Mouse (Mus musculus): Measurements from ENCODE around the gene Hsd11b1.
"Not testable (repeated sequence)": the region's sequence is repeated elsewhere in the genome, so short reads cannot be mapped to it uniquely, and the experiment has no call there.

Gene Hsd11b1

DNA sequence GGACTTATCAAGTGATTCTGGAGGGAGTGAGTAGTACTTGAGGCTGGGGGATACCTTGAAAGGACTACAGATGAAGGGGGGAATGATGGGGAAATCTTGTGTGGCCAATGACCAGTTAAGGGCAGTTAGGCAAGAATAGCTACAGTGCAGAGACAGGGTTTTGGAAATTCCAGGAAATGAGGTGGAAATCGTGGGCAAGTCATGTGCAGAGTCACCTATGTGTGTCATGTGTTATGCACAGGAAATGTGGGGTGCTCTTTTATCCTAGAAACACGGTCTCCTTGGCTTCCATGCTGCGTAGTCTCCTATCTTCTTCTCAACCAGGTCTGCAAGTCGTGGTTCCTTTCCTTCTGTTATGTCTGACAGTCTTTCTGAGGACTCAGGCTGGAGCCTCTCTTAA, 15.6 kb upstream of the Hsd11b1 start:
- DNase-seq (ENCODE audit: low read depth, low spot score): no peak

DNA sequence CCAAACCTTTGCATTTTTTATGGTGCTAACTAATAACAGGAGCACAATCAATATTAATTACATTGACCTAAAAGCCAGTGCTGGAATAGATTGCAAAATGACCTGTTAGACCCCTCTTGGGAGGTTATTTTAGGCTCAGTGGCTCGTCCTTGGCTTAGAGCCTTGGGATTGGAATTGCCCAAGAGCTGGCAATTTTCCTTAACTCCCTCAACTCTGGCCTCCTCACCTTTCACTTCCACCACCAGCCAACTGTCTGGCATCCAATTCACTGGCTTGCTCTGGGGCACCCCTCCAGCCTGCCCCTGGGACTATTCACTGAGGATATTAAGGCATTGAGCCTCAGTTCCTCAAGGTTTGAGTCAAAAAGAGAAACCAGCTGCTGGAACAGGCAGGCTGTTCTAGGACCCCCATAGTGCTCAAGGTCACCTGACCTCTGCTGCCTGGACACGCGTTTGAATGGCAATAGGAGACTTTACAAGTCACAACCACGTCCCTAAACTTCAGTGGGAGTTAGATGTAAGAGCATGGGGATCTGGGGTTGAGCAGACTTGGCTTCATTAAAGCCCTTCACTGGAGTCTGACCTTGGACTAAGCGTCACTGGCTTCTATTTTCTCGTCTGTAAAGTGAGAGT, 14.7 kb upstream of the Hsd11b1 start:
- DNase-seq (ENCODE audit: low read depth, low spot score): peak; percentile 37

DNA sequence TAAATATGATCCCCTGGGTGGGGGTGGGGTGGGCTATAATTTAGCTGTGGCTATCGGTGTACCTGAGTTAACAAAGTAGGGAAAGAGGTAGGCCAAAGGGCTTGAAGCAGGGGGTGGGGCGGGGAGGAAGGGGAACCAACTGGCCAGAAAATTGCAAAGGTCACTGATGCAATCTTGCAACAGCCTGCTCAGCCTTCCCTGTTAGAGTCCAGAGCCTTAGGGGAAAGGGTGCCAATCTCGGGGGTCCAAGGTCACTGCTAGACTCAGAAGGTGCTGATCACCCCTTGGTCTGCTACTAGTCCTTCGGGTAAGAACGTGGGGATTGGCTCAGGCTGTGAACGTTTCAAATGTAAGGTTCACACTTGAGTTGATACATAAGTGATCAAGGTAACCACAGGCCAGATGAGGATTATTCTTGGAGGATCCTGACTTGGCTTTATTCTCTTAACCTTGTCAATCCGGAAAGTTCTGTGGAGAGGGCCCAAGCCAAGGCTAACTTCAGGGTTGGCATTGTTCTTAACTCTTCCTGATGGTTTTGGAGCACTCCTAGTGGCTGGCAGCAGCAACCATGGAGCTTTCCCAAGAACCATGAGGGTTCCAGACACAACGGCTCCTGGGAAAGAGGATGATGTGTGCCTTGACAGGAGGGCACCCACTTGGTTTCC, 10.7 kb upstream of the Hsd11b1 start:
- no peak for DNase-seq (ENCODE audit: low read depth, low spot score)

DNA sequence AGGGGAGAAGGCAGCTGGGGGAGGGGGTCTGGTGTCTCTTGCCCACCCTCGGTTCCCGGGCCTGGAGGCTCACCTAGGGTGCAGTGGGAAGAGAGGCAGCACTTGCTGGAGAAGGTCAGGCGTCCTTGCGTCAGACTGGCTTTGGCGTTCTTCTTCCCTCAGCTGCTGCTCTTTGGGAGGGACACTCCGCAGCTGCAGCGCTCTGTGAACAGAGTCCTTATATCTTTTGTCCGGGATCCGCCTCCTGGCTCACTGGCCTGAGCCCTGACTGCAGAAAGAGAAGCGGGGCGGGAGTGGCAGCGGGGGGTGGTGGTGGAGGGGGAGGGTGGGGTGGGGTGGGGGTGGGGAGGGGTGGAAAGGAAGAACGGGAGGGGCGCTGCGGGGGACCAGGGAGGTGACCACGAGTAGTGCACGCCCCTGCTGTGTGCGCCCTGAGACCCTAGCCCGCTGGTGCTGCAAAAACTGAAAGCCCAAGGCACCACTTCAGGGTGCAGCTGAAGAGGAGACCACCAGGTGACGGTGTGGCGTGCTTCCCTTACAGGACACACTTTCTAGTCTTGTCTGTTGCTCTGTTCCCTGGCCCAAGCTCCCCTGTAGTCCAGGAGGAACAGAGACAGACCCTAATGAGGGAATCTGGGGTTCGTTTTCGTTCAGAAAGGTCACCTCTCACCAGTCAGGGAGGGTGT, 9.2 kb upstream of the Hsd11b1 start, which contains the start of gene G0s2:
Gene G0s2, minus strand, starts transcription at position 302 of the 686 bp plus-strand sequence.
- DNase-seq (ENCODE audit: low read depth, low spot score): peak; percentile 87

DNA sequence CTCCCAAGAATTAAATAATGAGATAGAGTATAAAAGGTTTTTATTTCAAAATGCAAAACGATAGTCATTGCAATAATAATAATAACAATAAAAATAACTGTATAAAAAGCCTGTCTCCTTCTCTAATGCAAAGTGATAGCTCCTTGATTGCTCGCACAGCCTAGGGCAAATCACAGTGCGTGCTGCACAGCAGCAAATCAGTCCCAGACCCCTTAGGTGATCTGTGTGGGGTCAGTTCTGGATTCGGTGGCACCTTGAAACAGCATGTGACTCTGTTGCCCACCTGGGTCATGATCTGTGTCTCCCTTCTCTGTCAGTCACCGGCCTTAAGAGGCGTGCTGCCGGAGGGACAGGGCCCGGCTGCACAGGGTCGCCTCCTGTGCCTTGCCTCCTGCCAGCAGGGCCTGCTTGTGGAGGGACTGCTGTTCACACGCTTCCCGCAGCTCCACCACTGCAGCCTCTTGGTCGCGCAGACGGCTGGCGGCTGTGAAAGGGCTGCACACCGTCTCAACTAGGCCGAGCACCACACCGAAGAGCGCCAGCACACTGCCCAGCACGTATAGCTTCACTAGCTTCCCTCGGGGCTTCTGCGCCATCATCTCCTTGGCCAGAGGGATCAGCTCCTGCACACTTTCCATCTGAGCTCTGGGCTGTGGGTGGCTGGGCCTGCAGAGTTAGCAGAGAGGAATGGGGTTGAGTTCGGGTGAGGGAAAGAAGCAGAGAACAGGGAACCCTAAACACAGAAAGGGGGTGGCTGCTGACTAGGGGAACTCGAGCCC, 8.5 kb upstream of the Hsd11b1 start:
- peak; percentile 60 for DNase-seq (ENCODE audit: low read depth, low spot score)

DNA sequence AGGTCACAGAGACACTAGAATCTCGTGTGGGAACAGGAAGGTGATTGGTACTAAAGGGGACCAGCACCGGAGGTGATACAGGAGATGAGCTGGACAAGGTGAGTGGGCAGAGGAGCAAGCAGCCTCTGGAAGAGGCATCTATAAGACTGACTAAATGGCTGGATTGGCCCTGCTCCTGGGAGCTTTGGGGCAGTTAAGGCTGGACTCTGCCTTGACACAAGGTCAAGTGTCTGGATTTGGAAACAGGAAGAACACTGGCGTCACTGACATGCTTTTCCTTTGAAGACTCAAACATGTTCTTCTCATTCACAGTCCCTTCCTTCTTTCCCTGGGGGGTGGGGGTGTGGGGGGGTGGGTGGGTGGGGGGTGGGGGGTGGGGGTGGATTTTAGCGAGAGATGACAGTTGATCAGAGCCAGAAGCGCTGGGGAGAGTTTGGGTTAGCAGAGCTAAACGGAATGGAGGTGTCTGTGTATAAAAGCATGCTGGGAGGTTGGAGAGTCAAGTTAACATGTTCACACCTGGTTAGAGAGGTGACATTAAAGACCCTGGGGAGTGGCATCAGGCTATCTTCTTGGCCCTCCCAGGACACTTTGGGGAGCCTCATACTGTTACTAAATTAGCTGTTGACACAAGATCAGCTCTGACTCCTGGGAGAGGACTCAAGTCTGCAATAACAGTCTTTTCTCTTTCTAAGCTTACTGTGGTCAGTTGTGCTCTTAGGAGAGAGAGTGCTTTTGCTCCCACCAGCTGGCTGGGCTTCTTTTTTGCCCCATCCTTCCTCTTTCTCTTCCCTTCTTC, 7.3 kb upstream of the Hsd11b1 start:
- DNase-seq (ENCODE audit: low read depth, low spot score): no peak

DNA sequence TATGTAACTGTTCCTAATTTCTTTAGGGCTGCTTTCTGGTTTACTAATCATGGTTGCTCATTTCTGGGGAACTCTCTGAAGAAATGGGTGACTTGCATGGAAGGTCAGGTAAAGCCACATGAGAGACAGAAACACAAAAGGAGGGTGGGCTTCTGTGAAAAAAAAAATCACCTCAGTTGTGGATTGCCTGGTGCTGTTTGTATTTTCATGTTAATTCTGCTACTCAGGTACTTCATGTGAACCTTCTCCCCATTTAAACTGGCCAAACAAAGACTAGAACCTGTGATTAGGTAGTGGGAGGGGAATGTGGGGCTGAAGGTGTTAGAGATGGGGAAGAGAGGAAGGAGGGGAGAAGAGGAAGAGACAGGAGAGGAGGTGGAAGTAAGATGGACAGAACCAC, 1.9 kb upstream of the Hsd11b1 start:
- DNase-seq (ENCODE audit: low read depth, low spot score): no peak

DNA sequence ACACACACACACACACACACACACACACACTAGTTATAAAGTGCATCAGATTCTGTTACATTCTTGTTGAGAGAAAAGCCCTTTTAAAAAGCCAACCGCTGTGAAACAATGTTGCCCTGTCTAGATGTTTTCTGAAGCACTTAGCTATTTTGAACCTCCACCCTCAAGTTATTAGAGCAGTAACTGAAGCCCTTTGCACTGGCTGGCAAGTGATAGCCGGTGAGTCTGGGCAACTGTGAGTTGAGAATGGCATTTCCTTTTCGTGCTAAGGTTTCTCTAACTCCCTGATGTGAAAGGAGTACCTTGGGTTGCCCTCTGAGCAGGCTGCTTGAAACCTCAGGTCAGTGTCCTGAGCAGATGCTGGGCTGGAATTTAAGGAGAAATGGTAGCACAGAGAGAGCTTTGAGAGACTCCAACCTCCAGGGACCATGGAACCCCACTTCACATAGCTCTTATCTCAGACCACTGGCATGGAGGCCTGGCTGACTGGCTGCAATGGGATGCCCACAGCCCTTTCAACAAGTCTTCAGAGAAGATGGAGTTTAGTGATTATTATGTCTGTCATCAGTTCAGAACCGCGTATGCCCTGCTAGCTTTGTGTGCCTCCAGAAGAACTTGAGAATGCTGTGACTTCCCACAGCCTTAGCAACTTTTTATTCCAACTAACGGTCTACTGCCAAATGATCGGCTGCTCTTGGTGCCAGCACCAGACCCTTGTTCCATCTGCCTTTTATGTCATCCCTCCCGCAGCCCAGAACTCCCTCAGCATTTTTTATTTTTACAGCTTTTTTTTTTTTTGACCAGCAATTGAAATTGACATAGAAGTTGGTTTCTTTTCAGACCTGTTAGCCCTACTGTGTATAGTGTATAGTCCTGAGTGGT, 608 bp downstream of the Hsd11b1 start:
- no peak for DNase-seq (ENCODE audit: low read depth, low spot score)

DNA sequence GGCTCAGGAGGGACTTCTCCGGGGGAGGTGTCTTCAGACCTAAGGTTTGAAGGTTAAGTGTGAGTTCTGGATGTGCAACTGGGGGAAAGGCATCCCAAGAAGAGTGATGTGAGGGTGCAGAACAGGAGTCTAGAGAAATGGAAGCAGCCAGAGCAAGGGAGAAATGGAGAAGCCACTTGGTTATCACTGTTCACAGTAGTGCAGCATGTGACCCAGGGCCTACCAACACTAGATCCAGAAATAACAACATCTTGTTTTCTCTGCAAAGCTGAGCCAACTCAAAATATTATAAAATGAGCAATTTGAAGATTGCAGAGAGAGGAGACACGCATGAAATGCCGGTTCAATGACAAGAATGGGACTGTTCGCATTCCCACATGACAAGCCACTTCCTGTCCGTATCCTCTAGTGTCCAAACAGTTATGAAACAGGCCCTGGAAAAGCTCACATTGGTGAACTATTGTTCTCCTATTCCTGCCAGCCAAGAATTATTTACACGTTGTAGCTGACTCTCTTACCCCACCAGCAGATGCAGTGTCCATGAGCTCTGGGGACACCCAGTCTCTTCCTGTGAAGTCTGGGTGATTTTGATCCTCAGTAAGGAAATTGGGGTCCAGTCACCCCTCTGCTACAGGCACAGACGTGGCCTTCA, 1.9 kb downstream of the Hsd11b1 start:
- no peak for DNase-seq (ENCODE audit: low read depth, low spot score)

DNA sequence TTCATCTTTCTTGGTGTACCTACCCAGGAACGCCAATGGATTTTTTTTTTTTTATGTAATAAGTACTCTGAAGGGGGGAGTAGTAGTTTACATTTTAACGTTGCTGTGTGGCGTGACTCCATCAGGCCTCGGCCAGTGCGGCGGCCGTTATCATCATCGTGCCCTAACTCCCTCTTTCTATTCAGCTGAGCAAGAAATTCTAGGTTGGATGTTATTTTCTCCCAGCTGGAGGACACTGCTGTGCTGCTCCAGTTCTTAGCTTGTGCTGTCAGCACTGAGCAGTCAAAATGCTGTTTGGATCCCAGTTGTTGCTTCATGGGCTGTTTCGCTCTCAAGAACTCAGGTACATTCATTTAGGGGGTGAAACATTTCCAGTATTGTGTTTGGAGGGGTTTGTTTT, 4.3 kb downstream of the Hsd11b1 start:
- no peak for DNase-seq (ENCODE audit: low read depth, low spot score)

DNA sequence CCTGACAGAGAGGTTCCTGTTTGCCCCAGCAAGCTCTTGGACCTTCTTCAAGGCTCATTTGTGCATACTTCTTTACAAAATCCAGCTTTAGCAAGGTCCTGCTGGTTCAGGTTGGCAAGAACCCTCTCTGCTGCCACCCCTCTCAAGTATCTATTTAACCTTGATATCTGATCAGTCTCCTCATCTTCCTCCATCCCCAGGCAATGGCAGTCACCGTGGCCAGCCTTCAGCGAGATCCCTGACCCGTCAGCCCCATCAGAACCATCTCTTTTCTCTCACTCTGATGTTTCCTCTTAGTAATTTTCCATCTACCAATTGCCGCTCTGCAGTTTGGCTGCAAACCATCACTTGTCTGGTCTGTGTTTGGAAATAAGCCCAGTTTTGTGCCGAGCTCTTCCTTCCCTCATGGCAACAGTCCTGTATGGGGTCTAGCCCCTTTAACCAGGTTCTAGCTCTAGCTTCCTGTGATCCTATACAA, 7.2 kb downstream of the Hsd11b1 start:
- DNase-seq (ENCODE audit: low read depth, low spot score): no peak

DNA sequence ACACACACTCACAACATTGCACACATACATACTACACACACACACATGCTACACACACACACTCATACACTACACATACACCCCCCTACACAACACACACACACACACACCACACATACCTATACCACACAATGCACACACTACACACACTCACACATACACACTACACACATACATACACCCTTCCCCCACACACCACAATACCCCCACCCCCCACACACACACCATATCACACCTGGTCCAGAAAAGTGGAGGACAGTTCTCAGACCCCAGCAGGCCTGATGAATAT, 7.6 kb downstream of the Hsd11b1 start:
- no peak for DNase-seq (ENCODE audit: low read depth, low spot score)

DNA sequence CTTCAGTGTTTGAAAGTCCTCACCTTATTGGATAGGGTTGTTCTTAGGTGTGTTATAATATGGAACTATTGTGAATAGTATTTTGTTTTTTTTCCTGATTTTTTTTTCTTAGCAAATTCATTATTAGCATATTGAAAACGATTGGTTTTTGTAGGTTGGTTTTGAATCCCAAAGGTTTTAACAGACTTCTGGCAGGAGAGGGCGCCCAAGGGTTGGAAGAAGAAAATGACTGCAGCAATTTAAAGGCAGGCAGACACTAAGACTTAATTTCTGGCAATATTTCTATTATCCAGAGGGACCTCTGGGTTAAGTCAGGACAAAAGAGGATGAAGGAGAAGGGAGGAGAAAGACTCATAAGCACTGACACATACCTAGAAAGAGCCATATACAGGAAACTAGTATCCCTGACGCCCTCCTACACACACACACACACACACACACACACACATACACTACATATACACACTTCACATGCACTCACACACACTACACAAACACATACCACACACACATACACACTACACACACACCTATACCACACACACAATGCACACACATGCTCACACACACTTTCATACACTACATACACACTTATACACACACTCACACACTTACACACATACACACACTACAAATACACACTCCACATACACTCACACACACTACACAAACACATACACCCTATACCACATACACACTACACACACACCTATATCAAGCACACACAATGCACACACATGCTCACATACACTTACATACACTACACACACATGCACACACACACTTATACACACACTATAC, 8.2 kb downstream of the Hsd11b1 start:
- peak; percentile 21 for DNase-seq (ENCODE audit: low read depth, low spot score)

DNA sequence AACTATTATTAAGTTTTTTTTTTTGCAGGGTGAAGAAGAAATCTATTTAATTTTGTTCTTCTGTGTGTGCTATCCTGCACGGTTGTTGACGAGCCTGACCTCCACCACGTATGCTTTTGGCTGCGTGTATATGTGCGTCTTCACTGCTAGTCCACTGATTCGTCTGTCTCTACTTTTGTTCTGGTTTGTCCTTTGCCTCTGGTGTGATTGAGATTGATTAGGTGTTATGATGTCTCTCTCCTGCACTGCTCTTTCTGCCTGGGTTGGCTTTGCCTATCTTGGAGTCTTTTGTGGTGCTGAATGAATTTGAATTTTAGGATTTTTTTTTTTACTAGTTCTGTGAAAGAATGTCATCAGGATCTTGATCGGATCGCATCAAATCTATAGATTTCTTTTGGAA, 8.8 kb downstream of the Hsd11b1 start:
- no peak for DNase-seq (ENCODE audit: low read depth, low spot score)

DNA sequence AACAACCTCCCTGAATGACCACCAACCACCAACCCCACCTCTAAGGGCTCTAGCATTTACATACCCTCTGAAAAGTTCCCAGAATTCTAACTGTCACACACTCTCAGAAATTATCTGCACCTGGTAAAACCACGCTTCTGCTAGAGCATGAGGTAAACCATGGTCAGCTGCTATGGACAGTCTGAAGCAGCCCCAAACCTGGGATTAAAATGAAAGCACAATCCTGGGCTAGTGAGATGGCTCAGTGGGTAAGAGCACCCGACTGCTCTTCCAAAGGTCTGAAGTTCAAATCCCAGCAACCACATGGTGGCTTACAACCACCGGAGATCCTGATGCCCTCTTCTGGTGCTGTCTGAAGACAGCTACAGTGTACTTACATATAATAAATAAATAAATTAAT, 10.0 kb downstream of the Hsd11b1 start:
- not testable (repeated sequence) for DNase-seq (ENCODE audit: low read depth, low spot score)

DNA sequence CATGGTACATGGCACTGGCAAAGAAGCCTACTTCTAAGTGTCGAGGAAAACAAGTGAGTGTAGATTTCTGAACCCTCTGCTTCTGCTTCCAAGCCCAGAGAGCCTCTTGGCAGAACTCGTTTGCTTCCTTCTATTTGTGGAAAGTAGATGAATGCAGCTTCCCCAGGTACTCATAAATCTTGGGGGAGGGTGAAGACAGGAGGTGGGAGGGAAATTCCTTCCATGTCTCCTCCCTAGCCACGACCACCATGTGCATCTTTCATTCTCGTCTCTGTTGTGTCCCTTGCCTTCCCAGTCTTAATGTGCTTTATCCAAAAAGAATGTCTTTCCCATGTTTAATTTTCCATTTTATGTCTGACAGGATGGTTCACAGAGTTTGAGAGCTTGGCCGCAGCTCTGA, 11.3 kb downstream of the Hsd11b1 start:
- no peak for DNase-seq (ENCODE audit: low read depth, low spot score)

DNA sequence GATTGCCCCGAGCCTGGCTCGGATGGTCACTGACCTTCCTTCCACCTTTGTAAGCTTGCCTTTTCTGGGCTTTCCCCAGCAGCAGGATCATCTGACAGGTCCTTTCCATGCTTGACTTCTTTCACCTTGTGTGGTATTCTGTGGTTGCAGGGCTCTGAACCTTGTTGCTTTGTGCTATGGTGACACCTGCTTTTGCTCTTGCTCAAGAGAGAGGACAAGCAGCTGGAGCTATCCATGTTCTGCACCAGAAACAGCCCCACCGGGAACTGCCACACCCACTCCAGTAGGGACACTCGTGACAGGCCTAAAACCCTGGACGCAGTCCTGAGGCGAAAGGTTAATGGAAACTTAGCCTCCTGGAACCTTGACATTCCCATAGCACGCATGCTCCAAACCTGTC, 12.5 kb downstream of the Hsd11b1 start:
- no peak for DNase-seq (ENCODE audit: low read depth, low spot score)

DNA sequence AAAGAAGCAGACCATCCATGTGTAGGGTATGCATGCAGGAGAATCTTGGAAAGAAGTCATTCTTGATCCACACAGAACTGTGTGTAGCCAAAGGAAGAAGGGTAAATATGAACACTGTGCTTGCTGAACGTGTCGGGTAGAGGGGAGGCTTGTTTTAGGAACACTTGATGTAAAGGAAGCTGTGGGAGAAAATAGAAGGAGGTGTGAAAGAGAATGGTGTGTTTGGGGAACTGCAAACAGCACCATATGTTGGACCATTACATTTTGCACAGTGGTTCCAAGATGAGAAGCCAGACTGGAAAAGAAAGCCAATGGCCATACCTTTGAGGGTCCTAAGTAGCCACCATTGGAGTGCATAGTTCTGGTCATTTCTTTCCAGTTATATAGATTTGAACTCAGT, 13.8 kb downstream of the Hsd11b1 start:
- DNase-seq (ENCODE audit: low read depth, low spot score): no peak

DNA sequence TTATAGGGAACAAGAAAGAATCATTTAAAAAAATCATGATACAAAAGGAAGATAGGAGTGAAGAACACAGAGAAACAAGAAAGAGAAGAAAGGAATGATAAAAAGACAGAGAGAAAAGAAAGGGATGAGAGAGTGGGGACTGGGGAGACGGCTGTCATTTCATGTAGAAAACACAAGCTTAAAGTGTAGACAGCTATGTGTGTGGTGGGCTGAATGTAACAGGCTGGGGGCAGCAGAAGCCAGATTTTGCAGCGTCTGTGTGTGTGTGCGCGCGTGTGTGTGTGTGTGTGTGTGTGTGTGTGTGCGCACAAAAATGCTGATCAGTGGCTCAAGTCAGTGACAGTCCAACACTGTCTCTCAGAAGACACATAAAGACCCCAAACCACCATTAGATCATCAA, 19.6 kb downstream of the Hsd11b1 start:
- no peak for DNase-seq (ENCODE audit: low read depth, low spot score)
